Mouse (Mus musculus): Measurements from ENCODE around the gene Bend6. TPM values are rescaled to one million over a fixed set of nuclear protein-coding genes. Genes with fewer than 3 reads are reported as not detected.

The Bend6 gene
- not detected in 2 replicates for total RNA-seq (2017)

DNA sequence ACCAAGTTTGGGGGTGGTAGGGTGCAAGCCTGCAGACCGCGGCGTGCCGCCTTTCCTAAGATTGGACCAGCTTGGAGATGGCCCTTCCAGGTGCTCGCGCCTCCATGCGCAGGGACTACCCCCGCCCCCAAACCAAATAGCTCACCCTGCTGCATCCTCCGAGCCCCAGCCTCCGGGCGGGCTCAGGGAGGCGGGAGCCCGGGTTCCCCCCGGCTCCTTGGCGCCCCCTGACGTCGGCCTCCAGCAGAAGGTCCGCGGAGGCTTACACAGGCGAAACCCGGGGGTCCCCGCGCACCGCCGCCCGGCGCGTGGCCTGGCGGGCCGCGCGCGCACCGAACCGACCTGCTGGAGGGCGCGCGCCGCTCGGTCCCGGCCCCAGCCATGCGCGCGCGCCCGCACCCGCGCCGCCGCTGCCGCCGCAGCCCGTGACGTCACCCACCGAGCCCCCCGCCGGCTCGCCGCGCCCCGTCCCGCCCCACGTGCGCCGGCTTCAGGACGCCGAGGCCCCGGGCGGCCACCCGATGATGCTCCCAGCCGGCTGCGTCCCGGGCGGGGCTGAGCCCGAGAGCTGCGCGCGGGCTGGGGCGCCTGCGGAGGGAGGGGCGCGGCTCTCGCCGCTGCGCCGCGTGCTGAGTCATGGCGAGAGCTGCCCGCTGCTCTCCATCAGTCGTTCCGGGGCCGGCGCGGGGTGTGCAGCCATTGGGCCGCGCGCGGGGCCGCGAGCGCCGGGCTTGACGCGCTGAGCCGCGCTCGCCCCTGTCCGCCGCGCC is at the start of gene Bend6:
Gene Bend6 (minus strand): TSS at position 396 of the 770 bp plus-strand sequence.
- peak; percentile 40; the same call in 1 of the 2 replicates for ATAC-seq (replicated peaks; ENCODE audit: low read depth, poor library complexity, severe bottlenecking)

- ATAC-seq (replicated peaks; ENCODE audit: low read depth, poor library complexity, severe bottlenecking) = no peak
Measured at GRCm38 (mm10) chr1:33955626-33956025, 48.0 kb upstream of the Bend6 start.

DNA sequence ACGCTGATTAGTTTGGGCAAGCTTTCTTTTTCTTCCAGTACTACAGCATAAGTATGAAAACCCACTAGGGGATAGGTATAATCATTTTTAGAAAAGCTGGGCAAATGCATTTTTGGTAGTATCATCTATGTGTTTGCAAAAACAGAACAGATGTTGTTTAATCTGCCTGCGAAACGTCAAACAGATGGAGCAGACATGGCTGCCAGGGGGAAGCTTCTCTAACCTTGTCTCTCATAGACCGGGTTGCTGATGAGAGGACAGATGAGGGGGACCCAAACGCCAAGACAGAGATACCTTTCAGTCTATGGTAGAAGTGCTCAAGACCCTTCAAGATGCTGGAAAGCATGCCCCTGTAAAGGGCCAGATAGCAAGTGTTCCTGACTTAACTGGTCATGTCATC is 40.9 kb upstream of the Bend6 start:
- no peak for ATAC-seq (replicated peaks; ENCODE audit: low read depth, poor library complexity, severe bottlenecking)

DNA sequence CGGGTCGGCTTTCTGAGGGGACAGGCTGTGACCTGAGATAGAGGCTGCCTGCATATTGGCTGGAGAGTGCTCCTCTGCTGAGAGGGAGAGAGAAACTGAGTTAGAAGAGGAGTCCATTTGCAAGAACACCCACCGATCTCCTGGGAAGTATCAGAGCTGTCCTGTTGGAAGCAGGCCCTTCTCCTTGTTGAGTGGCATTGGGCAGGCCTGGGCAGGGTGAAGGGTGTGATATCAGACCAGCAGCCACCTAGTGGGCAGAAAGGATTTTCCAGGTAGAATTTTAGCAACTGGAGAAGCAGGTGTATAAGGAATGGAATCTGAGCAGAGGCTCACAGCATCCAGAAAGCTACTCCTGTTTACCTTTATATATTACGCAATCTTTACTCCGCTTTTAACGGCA is 40.2 kb upstream of the Bend6 start:
- no peak for ATAC-seq (replicated peaks; ENCODE audit: low read depth, poor library complexity, severe bottlenecking)

DNA sequence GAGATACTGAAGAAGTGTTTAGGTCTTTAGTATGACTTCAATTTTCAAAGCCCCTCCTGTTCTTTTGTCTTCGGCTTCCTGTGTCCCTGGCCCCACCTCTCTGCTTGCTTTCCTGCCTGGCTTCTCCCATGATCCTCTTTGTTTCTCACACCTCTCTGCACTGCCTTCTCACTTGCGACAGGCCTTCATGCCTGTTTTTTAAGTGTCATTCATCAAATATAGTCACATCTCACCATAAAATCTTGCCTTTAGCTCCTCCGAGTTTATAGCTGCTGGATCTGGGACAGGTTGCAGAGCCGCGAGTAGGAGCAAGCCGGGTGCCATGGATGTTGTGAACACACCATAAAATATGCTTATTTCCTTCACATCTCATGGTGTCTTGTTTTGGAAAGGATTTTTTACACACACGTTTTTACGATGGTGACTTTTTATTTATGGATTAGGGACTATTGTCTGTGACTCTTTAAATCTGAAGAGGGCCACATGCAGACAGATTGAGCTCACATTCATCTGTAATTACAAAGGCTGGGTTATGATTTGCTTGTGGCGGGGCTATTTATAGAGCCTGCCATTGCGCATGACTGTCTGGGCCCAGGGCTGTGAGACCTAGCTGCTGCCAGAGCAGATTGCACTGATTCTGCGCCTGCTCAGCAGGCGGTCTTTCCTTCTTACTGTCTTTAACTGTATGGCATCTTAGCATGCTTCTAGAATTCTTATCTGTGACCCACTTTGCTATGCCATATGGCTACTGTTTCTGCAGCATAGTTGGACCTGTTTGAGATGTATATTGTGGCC is 39.2 kb upstream of the Bend6 start:
- ATAC-seq (replicated peaks; ENCODE audit: low read depth, poor library complexity, severe bottlenecking) = no peak

- no peak for ATAC-seq (replicated peaks; ENCODE audit: low read depth, poor library complexity, severe bottlenecking)
Measured at GRCm38 (mm10) chr1:33945756-33946155, 38.1 kb upstream of the Bend6 start.

DNA sequence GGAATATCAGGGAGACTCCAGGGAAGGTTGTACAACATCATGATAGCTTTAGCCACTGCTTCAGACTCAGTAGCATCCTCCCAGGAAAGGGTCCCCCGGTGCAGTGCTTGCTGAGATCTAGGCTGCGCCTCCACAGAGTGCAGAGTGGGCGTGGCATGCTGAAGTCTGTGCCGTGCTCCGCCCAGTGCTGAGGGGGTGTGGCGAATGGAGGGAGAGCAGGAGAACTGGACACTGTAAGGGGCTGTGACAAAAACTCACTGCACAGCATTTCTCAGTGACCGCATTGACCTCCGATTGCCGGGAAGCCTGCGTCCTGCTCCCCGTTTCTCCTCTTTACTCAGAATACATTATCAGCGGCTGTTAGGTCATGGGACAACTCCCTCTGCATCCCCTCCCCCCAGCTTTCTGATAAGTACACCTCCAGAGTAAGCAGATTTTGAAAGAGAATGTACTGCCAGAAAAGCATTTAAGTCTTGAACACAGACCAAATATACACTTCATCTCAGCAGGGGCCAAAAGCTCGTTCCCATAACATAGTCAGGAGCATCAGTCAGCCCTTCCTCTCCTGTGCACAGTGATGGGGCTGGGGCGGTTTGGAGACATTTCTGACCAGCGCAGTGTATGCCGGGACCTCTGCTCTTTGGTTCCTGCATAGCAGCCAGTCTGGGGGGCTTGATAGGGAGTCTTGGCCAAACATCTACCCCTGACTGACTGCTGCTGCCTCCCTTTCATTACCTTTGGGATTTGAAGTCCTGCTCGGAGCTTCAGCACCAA is 37.5 kb upstream of the Bend6 start:
- no peak for ATAC-seq (replicated peaks; ENCODE audit: low read depth, poor library complexity, severe bottlenecking)

DNA sequence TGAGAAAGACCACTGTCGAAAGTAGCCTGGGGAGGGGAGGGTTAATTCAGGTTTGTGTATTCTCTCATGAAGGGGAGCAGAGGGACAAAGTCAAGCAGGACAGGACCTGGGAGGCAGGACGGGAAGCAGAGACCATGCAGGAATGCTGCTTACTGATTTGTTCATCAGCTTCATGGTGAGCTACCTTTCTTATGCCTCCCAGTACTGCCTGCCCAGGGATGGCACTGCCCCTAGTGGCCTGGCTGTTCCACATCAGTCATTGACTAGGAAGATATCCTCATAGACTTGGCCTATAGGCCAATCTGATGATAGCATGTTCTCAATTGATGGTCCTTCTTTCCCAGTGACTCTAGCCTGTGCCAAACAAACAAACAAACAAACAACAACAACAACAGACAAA is 36.3 kb upstream of the Bend6 start:
- ATAC-seq (replicated peaks; ENCODE audit: low read depth, poor library complexity, severe bottlenecking) = no peak

GRCm38 (mm10) chr1:33942638-33943037 is 35.0 kb upstream of the Bend6 start:
- ATAC-seq (replicated peaks; ENCODE audit: low read depth, poor library complexity, severe bottlenecking) = no peak

DNA sequence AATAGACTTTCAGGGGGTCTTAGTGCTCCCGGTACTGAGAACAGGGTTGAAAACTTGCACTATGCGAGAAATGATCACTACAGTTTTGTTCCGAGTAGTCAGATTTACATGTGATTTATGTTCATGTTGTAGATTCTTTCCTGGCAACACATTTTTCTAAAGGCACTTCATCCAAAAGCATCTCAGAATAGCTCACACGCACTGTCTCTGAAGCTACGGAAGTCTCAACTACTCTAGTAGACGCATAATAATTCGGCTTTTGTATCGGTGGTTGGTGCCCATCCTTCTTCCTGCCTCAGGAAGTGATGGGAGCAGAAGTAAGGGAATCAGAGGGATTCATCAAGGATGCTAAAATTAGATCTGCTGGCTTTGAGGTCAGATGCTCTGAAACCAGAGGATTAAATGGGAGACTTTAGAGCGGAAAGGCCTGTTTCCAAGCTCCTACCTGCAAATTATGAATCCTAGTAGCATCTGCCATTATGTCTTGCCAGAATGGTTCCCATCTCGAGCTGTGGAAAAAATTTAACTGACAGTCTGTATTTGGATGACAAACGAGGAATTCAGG is 32.8 kb upstream of the Bend6 start:
- no peak for ATAC-seq (replicated peaks; ENCODE audit: low read depth, poor library complexity, severe bottlenecking)

DNA sequence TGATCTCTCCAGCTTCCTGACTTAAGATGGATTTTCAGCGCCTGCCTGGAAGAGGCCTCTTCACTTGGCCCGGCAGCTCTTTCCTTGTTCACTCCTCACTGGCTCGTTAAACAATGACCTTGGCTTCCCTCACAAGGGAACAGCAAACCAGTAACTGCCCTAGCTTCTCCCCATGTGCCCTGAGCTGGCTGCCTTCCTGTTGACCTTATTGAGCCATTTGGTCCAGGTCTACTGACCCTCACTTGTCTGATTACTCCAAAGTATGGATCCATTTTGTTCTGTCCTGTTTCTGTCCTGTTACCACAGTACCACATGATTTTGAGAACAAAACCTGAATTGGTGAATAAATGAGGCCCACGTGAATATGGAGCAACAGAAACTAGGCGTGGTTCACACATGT is 32.2 kb upstream of the Bend6 start:
- no peak for ATAC-seq (replicated peaks; ENCODE audit: low read depth, poor library complexity, severe bottlenecking)

- no peak for ATAC-seq (replicated peaks; ENCODE audit: low read depth, poor library complexity, severe bottlenecking)
Measured at GRCm38 (mm10) chr1:33935946-33936345, 28.3 kb upstream of the Bend6 start.

- ATAC-seq (replicated peaks; ENCODE audit: low read depth, poor library complexity, severe bottlenecking) = no peak
Measured at GRCm38 (mm10) chr1:33932845-33933499, 25.4 kb upstream of the Bend6 start.

DNA sequence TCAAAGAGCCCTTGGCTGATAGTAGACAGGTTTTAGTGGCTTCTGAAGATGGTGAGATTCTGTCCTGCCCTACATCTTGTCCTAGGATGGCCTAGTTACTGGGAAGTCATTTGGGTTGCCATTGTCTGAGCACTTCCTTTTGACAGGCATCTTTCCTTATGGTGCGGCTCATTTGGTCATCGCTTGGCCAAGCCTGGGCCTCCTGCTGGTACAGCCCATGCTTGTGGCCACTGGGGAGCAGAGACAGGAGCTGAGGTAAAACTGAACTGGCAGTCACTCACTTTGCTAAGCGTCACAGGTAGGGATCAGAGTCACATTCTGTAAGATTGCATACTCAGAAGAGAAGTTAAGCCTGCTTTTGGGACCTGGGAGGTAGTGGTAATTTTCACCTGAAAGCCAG is 24.6 kb upstream of the Bend6 start:
- ATAC-seq (replicated peaks; ENCODE audit: low read depth, poor library complexity, severe bottlenecking) = no peak

DNA sequence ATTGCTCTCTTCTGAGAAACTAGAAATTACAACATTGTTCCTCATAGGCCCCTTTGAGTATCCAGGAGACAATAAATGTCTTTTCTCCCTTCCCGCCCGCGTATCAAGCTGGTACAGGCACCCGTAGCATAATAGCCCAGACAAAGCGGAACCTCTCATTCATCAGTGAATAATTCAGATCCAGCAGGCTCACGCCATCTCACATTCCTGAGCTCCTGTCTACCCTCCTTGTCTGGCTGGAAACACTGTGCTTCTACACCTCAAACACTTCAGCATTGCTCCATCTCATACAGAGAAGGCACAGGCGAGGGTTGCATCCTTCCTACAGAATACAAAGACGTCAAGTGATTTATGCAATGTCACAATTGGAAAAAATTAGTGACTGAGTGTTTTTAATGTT is 24.2 kb upstream of the Bend6 start:
- no peak for ATAC-seq (replicated peaks; ENCODE audit: low read depth, poor library complexity, severe bottlenecking)

- no peak for ATAC-seq (replicated peaks; ENCODE audit: low read depth, poor library complexity, severe bottlenecking)
Measured at GRCm38 (mm10) chr1:33927466-33927865, 19.9 kb upstream of the Bend6 start.

- no peak for ATAC-seq (replicated peaks; ENCODE audit: low read depth, poor library complexity, severe bottlenecking)
Measured at GRCm38 (mm10) chr1:33925283-33925682, 17.7 kb upstream of the Bend6 start.

- no peak for ATAC-seq (replicated peaks; ENCODE audit: low read depth, poor library complexity, severe bottlenecking)
Measured at GRCm38 (mm10) chr1:33922975-33923374, 15.4 kb upstream of the Bend6 start.

- peak; percentile 69 for ATAC-seq (replicated peaks; ENCODE audit: low read depth, poor library complexity, severe bottlenecking)
Measured at GRCm38 (mm10) chr1:33916554-33916953, 8.9 kb upstream of the Bend6 start.

DNA sequence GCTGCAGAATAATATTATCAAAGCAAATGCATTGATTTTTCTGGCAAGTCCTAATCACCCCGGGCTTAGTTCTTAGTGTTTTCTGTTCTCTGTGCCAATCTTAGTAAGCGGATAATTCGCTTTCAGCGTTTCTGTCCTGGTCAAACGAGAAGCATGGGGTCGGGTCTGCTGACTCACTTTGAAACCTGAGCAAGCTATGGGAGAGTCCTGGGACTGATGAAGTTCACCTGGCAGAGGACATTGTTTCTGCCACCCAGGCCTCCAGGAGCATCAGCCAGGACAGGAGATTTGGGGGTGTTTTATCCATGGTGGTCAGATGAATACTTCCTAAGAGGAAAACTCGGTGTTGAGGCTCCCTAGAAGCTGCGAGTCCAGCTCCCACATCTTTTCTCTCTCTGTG is 4.0 kb upstream of the Bend6 start:
- no peak for ATAC-seq (replicated peaks; ENCODE audit: low read depth, poor library complexity, severe bottlenecking)
